Mouse (Mus musculus) heart, postnatal 14 days (tissue): Measurements from ENCODE around the gene Zfp182. TPM values are rescaled to one million over a fixed set of nuclear protein-coding genes. Genes with fewer than 3 reads are reported as not detected.

Source experiments
- DNase-seq, 2 experiments: peaks; one replicate each; pipeline ENCODE4 v3.0.0; 2021 to 2022
- intact Hi-C: fragments of 180-260 bp; cut with DNase I; formaldehyde crosslinking; loops from one replicate; pipeline ENCODE4 v1.15.1; 2025
- long read RNA-seq, 2 experiments: library from polyadenylated mRNA; stranded (forward); transcript quantifications; one replicate each; pipeline ENCODE4 v2.0.0; 2021
- total RNA-seq, 2 experiments: library from RNA; stranded (reverse); gene quantifications; 2 replicates each; pipeline ENCODE4 v1.2.3; 2021

The Zfp182 gene
- 1 to 10 TPM; 4.4 to 4.5 TPM for total RNA-seq
- long read RNA-seq, experiment 1, partial matches to known transcripts, result 0 of 1 reads
- long read RNA-seq, experiment 1, other reads (novel, unspliced or antisense), result 1 of 1 reads
- long read RNA-seq, experiment 2, partial matches to known transcripts, result 0 of 4 reads
- long read RNA-seq, experiment 2, other reads (novel, unspliced or antisense), result 2 of 4 reads

- intact Hi-C loops, result loop anchor here (5.0 kb wide), 1 partner anchor 100 kb away; the partner anchor contains the start of gene Uxt
- DNase-seq, result peak; percentile 77 to 84
Measured at GRCm38 (mm10) chrX:21061866-21062543, at the start of gene Zfp182. TSS of gene Zfp182 (minus strand) at chrX:21062316.

- no peak for DNase-seq
- intact Hi-C loops, result no loop called here
Measured at GRCm38 (mm10) chrX:21089867-21090239, 27.7 kb upstream of the Zfp182 start.

- intact Hi-C loops, result no loop called here
- peak; percentile 63 to 65 for DNase-seq
Measured at GRCm38 (mm10) chrX:21088983-21089866, 27.1 kb upstream of the Zfp182 start, which contains the start of gene Zfp300. TSS of gene Zfp300 (minus strand) at chrX:21089527.

GRCm38 (mm10) chrX:21088645-21088982 lies 26.5 kb upstream of the Zfp182 start:
- no peak for DNase-seq
- intact Hi-C loops, result no loop called here

GRCm38 (mm10) chrX:21068106-21068505 lies 6.0 kb upstream of the Zfp182 start, which contains the start of gene Spaca5:
TSS of gene Spaca5 (plus strand) at chrX:21068406.
- intact Hi-C loops, result no loop called here
- DNase-seq, result no peak

GRCm38 (mm10) chrX:21062544-21062890 lies 401 bp upstream of the Zfp182 start:
- intact Hi-C loops, result loop anchor here (5.0 kb wide), 1 partner anchor 100 kb away; the partner anchor contains the start of gene Uxt
- DNase-seq, result no peak

GRCm38 (mm10) chrX:21061460-21061859 lies 656 bp downstream of the Zfp182 start:
- intact Hi-C loops, result loop anchor here (5.0 kb wide), 1 partner anchor 99 kb away; the partner anchor contains the start of gene Uxt
- DNase-seq, result no peak

- intact Hi-C loops, result no loop called here
Measured at GRCm38 (mm10) chrX:20980901-20981300, 81.2 kb downstream of the Zfp182 start.

More at GRCm38 (mm10) chrX:20980901-20981300, 81.2 kb downstream of the Zfp182 start:
- DNase-seq, result no peak

Other genes with a start within 250 kb of the Zfp182 start
- gene Timp1, start 192.2 kb downstream of the Zfp182 start, total RNA-seq, result 1 to 10 TPM; 9.1 to 9.7 TPM
- gene Syn1, start 141.3 kb downstream of the Zfp182 start, total RNA-seq, result under 1 TPM; 0.32 to 0.45 TPM
- 10 to 100 TPM; 12.4 to 13.0 TPM for gene Cfp, start 130.8 kb downstream of the Zfp182 start, total RNA-seq
- gene Elk1, start 111.7 kb downstream of the Zfp182 start, total RNA-seq, result 10 to 100 TPM in 1 of 2 experiments, 1 to 10 TPM in 1; 9.1 to 10.1 TPM
- 10 to 100 TPM; 27.5 to 34.1 TPM for gene Uxt, start 100.3 kb downstream of the Zfp182 start, total RNA-seq
- not detected for gene Spaca5, start 6.1 kb upstream of the Zfp182 start, total RNA-seq
- under 1 TPM; 0.32 to 0.65 TPM for gene Zfp300, start 27.2 kb upstream of the Zfp182 start, total RNA-seq
- not detected for gene Ssxa1, start 53.5 kb upstream of the Zfp182 start, total RNA-seq
- not detected for gene Gm21876, start 113.3 kb upstream of the Zfp182 start, total RNA-seq